Mouse (Mus musculus) ES-E14 (cell line): ENCODE measurements around the gene Serpini1.

Experiments used
- MAFK ChIP-seq: IDR thresholded peaks from 2 replicates; pipeline ENCODE4 v1.6.1; 2014; ENCODE audit warnings: mild to moderate bottlenecking, low read depth, low read length, inconsistent platforms; ENCODE audit not compliant: insufficient read depth
- ZNF384 ChIP-seq: IDR thresholded peaks from 2 replicates; pipeline ENCODE4 v1.6.1; 2012; ENCODE audit warnings: low read depth, low read length, inconsistent platforms

DNA sequence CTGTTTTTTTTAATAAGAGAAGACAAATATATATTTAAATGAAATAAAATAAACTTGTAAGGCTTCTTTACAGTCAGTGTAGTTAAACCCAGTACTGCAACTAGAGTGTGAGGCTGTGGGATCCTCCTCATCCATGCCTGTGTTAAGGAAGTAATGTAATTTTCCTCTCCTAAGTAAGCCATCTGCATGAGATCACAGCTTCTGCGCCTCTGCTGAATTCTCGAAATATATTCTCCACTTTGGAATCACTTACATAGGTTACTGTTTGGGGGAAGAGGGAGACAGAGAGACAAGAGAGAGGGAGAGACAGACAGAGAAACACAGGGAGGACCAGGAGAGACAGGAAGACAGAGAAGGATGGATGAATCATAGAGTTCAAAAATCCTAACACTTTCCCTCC lies 67.3 kb downstream of the Serpini1 start:
- TF ChIP-seq ZNF384 (no peak), MAFK (no peak)
